Comparison of ENCODE assay signal across 14 mouse cellular contexts in the genomic region with DNA sequence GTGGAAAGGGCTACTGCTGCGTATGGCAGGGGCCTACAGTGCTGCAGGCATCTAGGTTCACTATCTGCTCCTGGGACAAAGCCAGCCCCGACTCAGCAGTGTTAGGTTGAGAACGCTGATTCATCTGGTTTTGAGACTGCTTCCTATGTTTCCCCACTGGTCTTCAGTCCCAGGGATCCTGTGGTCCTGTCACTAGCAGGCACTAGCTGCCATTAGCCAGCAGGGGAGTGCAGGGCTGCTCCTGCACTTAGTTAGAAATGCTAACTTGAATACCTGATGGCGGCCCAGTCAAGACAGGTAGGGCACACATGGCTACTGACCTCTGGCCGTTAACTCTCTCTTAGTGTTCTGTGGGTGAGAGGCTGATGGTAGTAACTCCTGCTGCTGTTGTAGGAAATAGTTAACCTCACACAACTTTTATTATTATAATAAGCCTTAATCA. TPM values are rescaled to one million over a fixed set of nuclear protein-coding genes. Genes with fewer than 3 reads are reported as not detected.
A peak's percentile ranks its signal among the peaks of the same experiment; 100 is the strongest.
DNase-seq lines count a peak whose midpoint lies in the region; ATAC-seq lines count a peak whose summit lies in the region.
"Had no signal": no experiment of that assay in that cellular context is flagged by ENCODE, and none has a peak within 500 bp of the region (broad histone marks: within the 10 kb centered on the region; RNA-seq: fewer than 3 reads in every experiment).

No protein-coding gene starts in this region.

- H3K4me3 ChIP-seq in hindbrain, embryonic 10.5 days: no peak overlapping the region
- no peak overlapping the region for H3K4me3 ChIP-seq in hindbrain, embryonic 14.5 days (replicated peaks; ENCODE audit: low read length)
- H3K4me3 ChIP-seq in forebrain, embryonic 13.5 days: no peak overlapping the region
- H3K4me3 ChIP-seq: lung, embryonic 15.5 days; myocyte had no signal

- peaks cover 7% of the 10 kb centered on the region; the same call in 1 of the 2 replicates for H3K36me3 ChIP-seq in hindbrain, embryonic 10.5 days
- peaks cover 46% of the 10 kb centered on the region for H3K36me3 ChIP-seq in hindbrain, embryonic 14.5 days (replicated peaks; ENCODE audit: control insufficient read depth, insufficient read depth)
- H3K36me3 ChIP-seq in forebrain, embryonic 13.5 days (ENCODE audit: poor library complexity, severe bottlenecking): peaks cover 12% of the 10 kb centered on the region

- H3K27me3 ChIP-seq in hindbrain, embryonic 10.5 days (ENCODE audit: insufficient read depth, poor library complexity, severe bottlenecking): no peaks in the 10 kb centered on the region
- no peaks in the 10 kb centered on the region for H3K27me3 ChIP-seq in hindbrain, embryonic 14.5 days (ENCODE audit: control insufficient read depth, insufficient read depth, low read length)
- H3K27me3 ChIP-seq in forebrain, embryonic 13.5 days: no peaks in the 10 kb centered on the region
- H3K27me3 ChIP-seq: CH12.LX; lung, embryonic 15.5 days had no signal

- peaks cover 4% of the 10 kb centered on the region; the same call in 1 of the 2 replicates for H3K4me1 ChIP-seq in hindbrain, embryonic 10.5 days (replicated peaks)
- no peaks in the 10 kb centered on the region for H3K4me1 ChIP-seq in hindbrain, embryonic 14.5 days (replicated peaks; ENCODE audit: control insufficient read depth, insufficient read depth, low read length)
- no peaks in the 10 kb centered on the region for H3K4me1 ChIP-seq in forebrain, embryonic 13.5 days

- H3K27ac ChIP-seq in hindbrain, embryonic 10.5 days: peak overlapping the region; percentile 29; the same call in 1 of the 2 replicates
- no peak overlapping the region for H3K27ac ChIP-seq in hindbrain, embryonic 14.5 days
- H3K27ac ChIP-seq in forebrain, embryonic 13.5 days: no peak overlapping the region

- H3K4me2 ChIP-seq in hindbrain, embryonic 14.5 days (replicated peaks): no peak overlapping the region
- H3K4me2 ChIP-seq in forebrain, embryonic 13.5 days: no peak overlapping the region
- H3K4me2 ChIP-seq: lung, embryonic 15.5 days had no signal

- 69% methylated on average over 5 of the region's 5 CpGs for WGBS in hindbrain, embryonic 10.5 days
- 69% methylated on average over 5 of the region's 5 CpGs for WGBS in hindbrain, embryonic 14.5 days
- WGBS in forebrain, embryonic 13.5 days: 69% methylated on average over 5 of the region's 5 CpGs

- no peak overlapping the region for H3K9ac ChIP-seq in hindbrain, embryonic 14.5 days
- no peak overlapping the region for H3K9ac ChIP-seq in forebrain, embryonic 13.5 days
- H3K9ac ChIP-seq: lung, embryonic 15.5 days had no signal

- H3K9me3 ChIP-seq in hindbrain, embryonic 10.5 days: no peaks in the 10 kb centered on the region
- no peaks in the 10 kb centered on the region for H3K9me3 ChIP-seq in hindbrain, embryonic 14.5 days (ENCODE audit: control insufficient read depth, low read length)
- H3K9me3 ChIP-seq in forebrain, embryonic 13.5 days (replicated peaks): no peaks in the 10 kb centered on the region
- H3K9me3 ChIP-seq: lung, embryonic 15.5 days had no signal

- ATAC-seq in hindbrain, embryonic 14.5 days (ENCODE audit: low FRiP score): no peak
- peak; percentile 59 for ATAC-seq in common myeloid progenitor, adult 5-6 weeks (replicated peaks; ENCODE audit: low read depth, poor library complexity, severe bottlenecking)
- ATAC-seq in forebrain, embryonic 13.5 days: no peak
- ATAC-seq: forebrain, embryonic 14.5 days had no signal

- DNase-seq in hindbrain, embryonic 10.5 days (ENCODE audit: low spot score): no peak
- no peak for DNase-seq in hindbrain, embryonic 14.5 days (ENCODE audit: low spot score)
- DNase-seq in 3T3-L1 (ENCODE audit: low read depth, low spot score) (peak; percentile 37), liver (peak; percentile 60), adipocyte (ENCODE audit: low spot score) (no peak)
- DNase-seq in T-cell, adult 2 months (ENCODE audit: low spot score): no peak
- DNase-seq: right cerebral cortex, postnatal 25 days; thymus, postnatal 14 days had no signal

RNA-seq across cellular contexts. Expression of a gene that starts 32.4 kb away (rescaled TPM):
- 12.0 and 20.2 TPM in 2 replicates for polyA plus RNA-seq in hindbrain, embryonic 10.5 days (2016; fragmentation: Nextera tagmentation; extraction: Ambion mirVana)
- polyA plus RNA-seq in hindbrain, embryonic 14.5 days (2014; fragmentation: Nextera tagmentation; extraction: Ambion mirVana): 41.8 and 43.2 TPM in 2 replicates
- 11.1 and 14.2 TPM in 2 replicates for total RNA-seq in common myeloid progenitor, adult 5-6 weeks (2017)
- 17.1 and 18.3 TPM in 2 replicates for polyA plus RNA-seq in forebrain, embryonic 13.5 days (2015; fragmentation: Nextera tagmentation; extraction: Ambion mirVana)

Comparison
In these comparisons a context has a peak if more than half of its experiments do, and no peak if none do; other contexts are left out.
1. DNase-seq: peak in 3T3-L1 (single experiment) and liver (single experiment); none in hindbrain, embryonic 10.5 days (single experiment), hindbrain, embryonic 14.5 days (single experiment), adipocyte (single experiment) and T-cell, adult 2 months (single experiment).